Comparison of ENCODE assay signal across 8 mouse cellular contexts in genomic region chr12:44209824-44210752, GRCm38 (mm10). TPM values are rescaled to one million over a fixed set of nuclear protein-coding genes. Genes with fewer than 3 reads are reported as not detected.
DNase-seq lines count a peak whose midpoint lies in the region; ATAC-seq and TF ChIP-seq lines count a peak whose summit lies in the region.

Gene Dnajb9, minus strand, starts transcription at chr12:44210326.

- peaks cover 11% of the 10 kb centered on the region for H3K4me1 ChIP-seq in hindbrain, embryonic 13.5 days (replicated peaks)

- H3K36me3 ChIP-seq in hindbrain, embryonic 13.5 days: peaks cover 7% of the 10 kb centered on the region

- POLR2A ChIA-PET in Patski (lab: Charles Lee): interaction anchor here (1.4 kb wide), 1 partner anchor 59 kb away, joined by 5 read pairs; no protein-coding TSS in a partner anchor

- peak; percentile 99 for ATAC-seq in Patski
- peak; percentile 99 for ATAC-seq in hindbrain, embryonic 13.5 days (ENCODE audit: low FRiP score)

- H3K9me3 ChIP-seq in hindbrain, embryonic 13.5 days: no peaks in the 10 kb centered on the region

- peak within 1 kb of the TSS; percentile 93 for H3K9ac ChIP-seq in hindbrain, embryonic 13.5 days

- H3K4me3 ChIP-seq in hindbrain, embryonic 13.5 days: peak within 1 kb of the TSS; percentile 97

- peak within 1 kb of the TSS; percentile 95 for H3K27ac ChIP-seq in hindbrain, embryonic 13.5 days

- in situ Hi-C loops in Patski (cut with MboI; ENCODE audit: low pct_unique_long_range_greater_than_20kb): loop anchor here (5.0 kb wide), 1 partner anchor 62 kb away; no protein-coding TSS in a partner anchor

- CTCF ChIA-PET in Patski (lab: Charles Lee): interaction anchor here (1.3 kb wide), 1 partner anchor 44 kb away, joined by 4 read pairs; no protein-coding TSS in a partner anchor

- DNase-seq in Patski (ENCODE audit: low read depth, low spot score): peak; percentile 95
- DNase-seq in cerebellum, postnatal 14 days: peak; percentile 100
- peak; percentile 100 for DNase-seq in frontal cortex, postnatal 14 days (ENCODE audit: low spot score in 2 of 2)
- DNase-seq in layer of hippocampus, postnatal 25 days (ENCODE audit: extremely low spot score in 1 of 2, low spot score in 1 of 2): peak; percentile 97 to 99
- DNase-seq in lung, postnatal 25 days (ENCODE audit: low spot score): peak; percentile 100
- DNase-seq in retina, embryonic 14.5 days (ENCODE audit: low spot score): peak; percentile 100
- DNase-seq in thymus, postnatal 4 days: peak; percentile 99

- TF ChIP-seq CTCF in Patski (IDR thresholded peaks at IDR 0.05): peak; percentile 91

- H3K4me2 ChIP-seq in hindbrain, embryonic 13.5 days: peak within 1 kb of the TSS; percentile 88

- under 1% methylated on average over 77 of the region's 77 CpGs for WGBS in hindbrain, embryonic 13.5 days

- H3K27me3 ChIP-seq in Patski: peaks cover 19% of the 10 kb centered on the region
- no peaks in the 10 kb centered on the region for H3K27me3 ChIP-seq in hindbrain, embryonic 13.5 days

RNA-seq across cellular contexts. Expression of gene Dnajb9, which starts in this region (rescaled TPM):
- polyA plus RNA-seq in Patski (2021): 26.7 TPM
- polyA plus RNA-seq in hindbrain, embryonic 13.5 days (2015; fragmentation: Nextera tagmentation; extraction: Ambion mirVana): 32.3 and 36.4 TPM in 2 replicates
- total RNA-seq in layer of hippocampus, postnatal 25 days (2021): 10 to 100 TPM; 36.5 to 38.8 TPM

Comparison
In these comparisons a context has a peak if more than half of its experiments do, and no peak if none do; other contexts are left out.
1. Peak in every context shown above with its lines: DNase-seq, ATAC-seq, H3K4me3 ChIP-seq and H3K27ac ChIP-seq.